Mouse (Mus musculus) limb, embryonic 15.5 days (tissue): ENCODE results near the gene Pla2g15. TPM values are rescaled to one million over a fixed set of nuclear protein-coding genes. Genes with fewer than 3 reads are reported as not detected.

Experiments
- ATAC-seq: fragments of 200-750 bp; cut with Nextera tagmentation; 2 replicates; pipeline ENCODE4 v1.8.0; 2017; ENCODE audit warnings: low read depth, moderate TSS enrichment; ENCODE audit not compliant: insufficient number of reproducible peaks, low FRiP score, low TSS enrichment
- H3K27ac ChIP-seq: fragments of 300-500 bp; sonication (generic); 2 replicates; pipeline ENCODE4 v1.5.1; 2015; ENCODE audit warnings: moderate library complexity, mild to moderate bottlenecking, inconsistent platforms
- H3K27me3 ChIP-seq: fragments of 300-500 bp; sonication (generic); 2 replicates; pipeline ENCODE4 v1.6.1; 2015; ENCODE audit warnings: inconsistent platforms
- H3K36me3 ChIP-seq: fragments of 300-500 bp; sonication (generic); 2 replicates; pipeline ENCODE4 v1.6.1; 2015; ENCODE audit warnings: inconsistent platforms
- H3K4me1 ChIP-seq: fragments of 300-500 bp; sonication (generic); 2 replicates; pipeline ENCODE4 v1.6.1; 2015; ENCODE audit warnings: inconsistent platforms
- H3K4me2 ChIP-seq: fragments of 300-500 bp; sonication (generic); 2 replicates; pipeline ENCODE4 v1.6.1; 2015; ENCODE audit warnings: mild to moderate bottlenecking, inconsistent platforms
- H3K4me3 ChIP-seq: fragments of 300-500 bp; sonication (generic); 2 replicates; pipeline ENCODE4 v1.5.1; 2015; ENCODE audit warnings: mild to moderate bottlenecking, inconsistent platforms
- H3K9ac ChIP-seq: fragments of 300-500 bp; sonication (generic); 2 replicates; pipeline ENCODE4 v1.6.1; 2015; ENCODE audit warnings: inconsistent platforms
- H3K9me3 ChIP-seq: fragments of 300-500 bp; sonication (generic); 2 replicates; pipeline ENCODE4 v1.6.1; 2016; ENCODE audit warnings: inconsistent platforms
- WGBS: fragments of 180-500 bp; shearing (Covaris S2); methylation state at CpG from one replicate; pipeline ENCODE4 v1.1.7; 2015; 5-methylcytosine and 5-hydroxymethylcytosine counted together
- polyA plus RNA-seq: library from polyadenylated mRNA; unstranded; fragments of >200 nt; fragmentation: Nextera tagmentation; extraction: Ambion mirVana; gene quantifications from 2 replicates; pipeline ENCODE4 v1.2.1, GENCODE M21; 2015

The Pla2g15 gene
- 17.9 and 19.9 TPM in 2 replicates for polyA plus RNA-seq

- no peaks in the 10 kb centered on the region for H3K9me3 ChIP-seq
- peak within 1 kb of the TSS; percentile 47 for H3K9ac ChIP-seq
- H3K27ac ChIP-seq = peak within 1 kb of the TSS; percentile 57
- peaks cover 13% of the 10 kb centered on the region for H3K4me1 ChIP-seq
- H3K4me2 ChIP-seq = peak within 1 kb of the TSS; percentile 78
- 2% methylated on average over 38 of the region's 38 CpGs for WGBS
- peak; percentile 94 for ATAC-seq
- peaks cover 11% of the 10 kb centered on the region; the same call in 1 of the 2 replicates for H3K36me3 ChIP-seq
- no peaks in the 10 kb centered on the region for H3K27me3 ChIP-seq
- H3K4me3 ChIP-seq = peak within 1 kb of the TSS; percentile 76
Observed at GRCm38 (mm10) chr8:106149801-106150652, at the start of gene Pla2g15. Gene Pla2g15, plus strand, starts transcription at chr8:106150399.

- Histone ChIP-seq H3K27ac (no peak overlapping the region), H3K4me1 (no peaks in the 10 kb centered on the region), H3K27me3 (no peaks in the 10 kb centered on the region)
Observed at GRCm38 (mm10) chr8:106102321-106102720, 47.9 kb upstream of the Pla2g15 start.

GRCm38 (mm10) chr8:106103888-106104287 lies 46.3 kb upstream of the Pla2g15 start:
- Histone ChIP-seq H3K27me3 (no peaks in the 10 kb centered on the region), H3K9ac (no peak overlapping the region), H3K4me1 (no peaks in the 10 kb centered on the region), H3K4me3 (no peak overlapping the region), H3K36me3 (peaks cover 44% of the 10 kb centered on the region), H3K27ac (no peak overlapping the region), H3K4me2 (no peak overlapping the region), H3K9me3 (no peaks in the 10 kb centered on the region)
- ATAC-seq = no peak
- WGBS = 81% methylated on average over 2 of the region's 2 CpGs

More at GRCm38 (mm10) chr8:106102321-106102720, 47.9 kb upstream of the Pla2g15 start:
- no peak overlapping the region for H3K4me3 ChIP-seq
- ATAC-seq = no peak
- WGBS = 91% methylated on average over 4 of the region's 4 CpGs
- H3K4me2 ChIP-seq = no peak overlapping the region
- peaks cover 31% of the 10 kb centered on the region for H3K36me3 ChIP-seq
- H3K9ac ChIP-seq = no peak overlapping the region
- no peaks in the 10 kb centered on the region for H3K9me3 ChIP-seq

- Histone ChIP-seq H3K9ac (no peak overlapping the region), H3K9me3 (no peaks in the 10 kb centered on the region), H3K4me1 (no peaks in the 10 kb centered on the region), H3K27me3 (no peaks in the 10 kb centered on the region), H3K36me3 (peaks cover 55% of the 10 kb centered on the region), H3K4me2 (no peak overlapping the region), H3K4me3 (no peak overlapping the region), H3K27ac (no peak overlapping the region)
- no peak for ATAC-seq
- 80% methylated on average over 1 of the region's 1 CpGs for WGBS
Observed at GRCm38 (mm10) chr8:106106193-106106592, 44.0 kb upstream of the Pla2g15 start.

GRCm38 (mm10) chr8:106108080-106108479 lies 42.1 kb upstream of the Pla2g15 start:
- H3K4me2 ChIP-seq = no peak overlapping the region
- no peak for ATAC-seq
- WGBS = 99% methylated on average over 4 of the region's 4 CpGs
- no peaks in the 10 kb centered on the region for H3K27me3 ChIP-seq
- no peaks in the 10 kb centered on the region for H3K9me3 ChIP-seq
- no peak overlapping the region for H3K9ac ChIP-seq
- H3K4me1 ChIP-seq = no peaks in the 10 kb centered on the region
- no peak overlapping the region for H3K4me3 ChIP-seq
- H3K36me3 ChIP-seq = peaks cover 56% of the 10 kb centered on the region
- H3K27ac ChIP-seq = no peak overlapping the region

GRCm38 (mm10) chr8:106108729-106109128 lies 41.5 kb upstream of the Pla2g15 start:
- Histone ChIP-seq H3K9ac (no peak overlapping the region), H3K27ac (no peak overlapping the region), H3K4me2 (no peak overlapping the region), H3K36me3 (peaks cover 51% of the 10 kb centered on the region), H3K9me3 (no peaks in the 10 kb centered on the region), H3K4me1 (no peaks in the 10 kb centered on the region), H3K27me3 (no peaks in the 10 kb centered on the region), H3K4me3 (no peak overlapping the region)
- WGBS = 90% methylated on average over 3 of the region's 3 CpGs
- no peak for ATAC-seq

- Histone ChIP-seq H3K9me3 (no peaks in the 10 kb centered on the region), H3K36me3 (peaks cover 57% of the 10 kb centered on the region), H3K9ac (no peak overlapping the region), H3K4me1 (no peaks in the 10 kb centered on the region), H3K27ac (no peak overlapping the region), H3K4me2 (no peak overlapping the region), H3K27me3 (no peaks in the 10 kb centered on the region), H3K4me3 (no peak overlapping the region)
- WGBS = 93% methylated on average over 2 of the region's 2 CpGs
- ATAC-seq = no peak
Observed at GRCm38 (mm10) chr8:106112041-106112440, 38.2 kb upstream of the Pla2g15 start.

GRCm38 (mm10) chr8:106112514-106112913 lies 37.7 kb upstream of the Pla2g15 start:
- no peak overlapping the region for H3K4me2 ChIP-seq
- no peaks in the 10 kb centered on the region for H3K4me1 ChIP-seq
- no peak overlapping the region for H3K4me3 ChIP-seq
- H3K27ac ChIP-seq = no peak overlapping the region
- 83% methylated on average over 1 of the region's 1 CpGs for WGBS
- no peaks in the 10 kb centered on the region for H3K9me3 ChIP-seq
- H3K27me3 ChIP-seq = no peaks in the 10 kb centered on the region
- H3K36me3 ChIP-seq = peaks cover 60% of the 10 kb centered on the region
- ATAC-seq = no peak
- no peak overlapping the region for H3K9ac ChIP-seq

GRCm38 (mm10) chr8:106115897-106116296 lies 34.3 kb upstream of the Pla2g15 start:
- H3K4me1 ChIP-seq = no peaks in the 10 kb centered on the region
- WGBS = 100% methylated on average over 3 of the region's 3 CpGs

GRCm38 (mm10) chr8:106123443-106123842 lies 26.8 kb upstream of the Pla2g15 start:
- ATAC-seq = no peak
- H3K4me1 ChIP-seq = no peaks in the 10 kb centered on the region
- H3K9ac ChIP-seq = no peak overlapping the region
- no peaks in the 10 kb centered on the region for H3K9me3 ChIP-seq
- 92% methylated on average over 3 of the region's 3 CpGs for WGBS
- no peak overlapping the region for H3K27ac ChIP-seq
- H3K4me2 ChIP-seq = no peak overlapping the region
- H3K36me3 ChIP-seq = peaks cover 37% of the 10 kb centered on the region
- no peak overlapping the region for H3K4me3 ChIP-seq
- no peaks in the 10 kb centered on the region for H3K27me3 ChIP-seq

More at GRCm38 (mm10) chr8:106115897-106116296, 34.3 kb upstream of the Pla2g15 start:
- Histone ChIP-seq H3K4me2 (no peak overlapping the region), H3K36me3 (peaks cover 58% of the 10 kb centered on the region), H3K27me3 (no peaks in the 10 kb centered on the region), H3K9me3 (no peaks in the 10 kb centered on the region), H3K27ac (no peak overlapping the region), H3K4me3 (no peak overlapping the region), H3K9ac (no peak overlapping the region)
- no peak for ATAC-seq

- WGBS = 95% methylated on average over 1 of the region's 1 CpGs
- Histone ChIP-seq H3K4me2 (no peak overlapping the region), H3K27ac (no peak overlapping the region), H3K9ac (no peak overlapping the region), H3K27me3 (no peaks in the 10 kb centered on the region), H3K4me1 (no peaks in the 10 kb centered on the region), H3K4me3 (no peak overlapping the region), H3K9me3 (no peaks in the 10 kb centered on the region), H3K36me3 (peaks cover 37% of the 10 kb centered on the region)
- no peak for ATAC-seq
Observed at GRCm38 (mm10) chr8:106126055-106126454, 24.1 kb upstream of the Pla2g15 start.

- Histone ChIP-seq H3K9me3 (no peaks in the 10 kb centered on the region), H3K9ac (no peak overlapping the region), H3K4me2 (no peak overlapping the region), H3K36me3 (peaks cover 46% of the 10 kb centered on the region), H3K4me1 (no peaks in the 10 kb centered on the region), H3K4me3 (no peak overlapping the region), H3K27me3 (no peaks in the 10 kb centered on the region), H3K27ac (no peak overlapping the region)
- no peak for ATAC-seq
- WGBS = 76% methylated on average over 3 of the region's 3 CpGs
Observed at GRCm38 (mm10) chr8:106127054-106127453, 23.1 kb upstream of the Pla2g15 start.
